Mouse (Mus musculus): Measurements from ENCODE around the gene B9d1. TPM values are rescaled to one million over a fixed set of nuclear protein-coding genes. Genes with fewer than 3 reads are reported as not detected.

B9d1 gene
- polyA plus RNA-seq (2012; rRNA removed), result 42.6 and 60.3 TPM in 2 replicates

- TF ChIP-seq CTCF (IDR thresholded peaks at IDR 0.05; ENCODE audit: borderline replicate concordance, extremely low read depth, insufficient read depth, insufficient read length), result peak; percentile 95
- TF ChIP-seq POLR2A (IDR thresholded peaks at IDR 0.05; ENCODE audit: borderline replicate concordance, extremely low read depth, insufficient read depth, insufficient read length, poor library complexity, severe bottlenecking), result peak; percentile 37; the same call in 1 of the 2 replicates
- peak; percentile 98 for DNase-seq (ENCODE audit: low read depth)
These were observed at the start of gene B9d1 for GRCm38 (mm10) chr11:61504713-61505257. TSS of gene B9d1 (plus strand) at chr11:61505144.

- DNase-seq (ENCODE audit: low read depth), result no peak
- TF ChIP-seq CTCF (IDR thresholded peaks at IDR 0.05; ENCODE audit: borderline replicate concordance, extremely low read depth, insufficient read depth, insufficient read length) (no peak), POLR2A (IDR thresholded peaks at IDR 0.05; ENCODE audit: borderline replicate concordance, extremely low read depth, insufficient read depth, insufficient read length, poor library complexity, severe bottlenecking) (no peak)
These were observed 40.9 kb upstream of the B9d1 start for GRCm38 (mm10) chr11:61464071-61464470.

GRCm38 (mm10) chr11:61465422-61465821, 39.5 kb upstream of the B9d1 start:
- DNase-seq (ENCODE audit: low read depth), result no peak
- TF ChIP-seq POLR2A (IDR thresholded peaks at IDR 0.05; ENCODE audit: borderline replicate concordance, extremely low read depth, insufficient read depth, insufficient read length, poor library complexity, severe bottlenecking) (no peak), CTCF (IDR thresholded peaks at IDR 0.05; ENCODE audit: borderline replicate concordance, extremely low read depth, insufficient read depth, insufficient read length) (no peak)

GRCm38 (mm10) chr11:61468534-61468933, 36.4 kb upstream of the B9d1 start:
- DNase-seq (ENCODE audit: low read depth), result no peak
- TF ChIP-seq POLR2A (IDR thresholded peaks at IDR 0.05; ENCODE audit: borderline replicate concordance, extremely low read depth, insufficient read depth, insufficient read length, poor library complexity, severe bottlenecking) (no peak), CTCF (IDR thresholded peaks at IDR 0.05; ENCODE audit: borderline replicate concordance, extremely low read depth, insufficient read depth, insufficient read length) (no peak)

GRCm38 (mm10) chr11:61469317-61469917, 35.5 kb upstream of the B9d1 start:
- DNase-seq (ENCODE audit: low read depth), result no peak
- no peak for TF ChIP-seq CTCF (IDR thresholded peaks at IDR 0.05; ENCODE audit: borderline replicate concordance, extremely low read depth, insufficient read depth, insufficient read length)
- TF ChIP-seq POLR2A (IDR thresholded peaks at IDR 0.05; ENCODE audit: borderline replicate concordance, extremely low read depth, insufficient read depth, insufficient read length, poor library complexity, severe bottlenecking), result no peak

GRCm38 (mm10) chr11:61470880-61471279, 34.1 kb upstream of the B9d1 start:
- no peak for TF ChIP-seq POLR2A (IDR thresholded peaks at IDR 0.05; ENCODE audit: borderline replicate concordance, extremely low read depth, insufficient read depth, insufficient read length, poor library complexity, severe bottlenecking)
- TF ChIP-seq CTCF (IDR thresholded peaks at IDR 0.05; ENCODE audit: borderline replicate concordance, extremely low read depth, insufficient read depth, insufficient read length), result no peak
- DNase-seq (ENCODE audit: low read depth), result no peak

- no peak for DNase-seq (ENCODE audit: low read depth)
- TF ChIP-seq POLR2A (IDR thresholded peaks at IDR 0.05; ENCODE audit: borderline replicate concordance, extremely low read depth, insufficient read depth, insufficient read length, poor library complexity, severe bottlenecking), result no peak
These were observed 31.3 kb upstream of the B9d1 start for GRCm38 (mm10) chr11:61473630-61474029.

- peak; percentile 47 for DNase-seq (ENCODE audit: low read depth)
- TF ChIP-seq CTCF (IDR thresholded peaks at IDR 0.05; ENCODE audit: borderline replicate concordance, extremely low read depth, insufficient read depth, insufficient read length), result no peak
- no peak for TF ChIP-seq POLR2A (IDR thresholded peaks at IDR 0.05; ENCODE audit: borderline replicate concordance, extremely low read depth, insufficient read depth, insufficient read length, poor library complexity, severe bottlenecking)
These were observed 28.1 kb upstream of the B9d1 start for GRCm38 (mm10) chr11:61476786-61477382.

- no peak for DNase-seq (ENCODE audit: low read depth)
- TF ChIP-seq POLR2A (IDR thresholded peaks at IDR 0.05; ENCODE audit: borderline replicate concordance, extremely low read depth, insufficient read depth, insufficient read length, poor library complexity, severe bottlenecking), result no peak
- TF ChIP-seq CTCF (IDR thresholded peaks at IDR 0.05; ENCODE audit: borderline replicate concordance, extremely low read depth, insufficient read depth, insufficient read length), result no peak
These were observed 27.1 kb upstream of the B9d1 start for GRCm38 (mm10) chr11:61477566-61478508.

- DNase-seq (ENCODE audit: low read depth), result no peak
- TF ChIP-seq CTCF (IDR thresholded peaks at IDR 0.05; ENCODE audit: borderline replicate concordance, extremely low read depth, insufficient read depth, insufficient read length) (no peak), POLR2A (IDR thresholded peaks at IDR 0.05; ENCODE audit: borderline replicate concordance, extremely low read depth, insufficient read depth, insufficient read length, poor library complexity, severe bottlenecking) (no peak)
These were observed 26.2 kb upstream of the B9d1 start for GRCm38 (mm10) chr11:61478788-61479187.

All from brain, embryonic 14.5 days (tissue).